Mouse (Mus musculus): ENCODE data around the gene Lrrc18.

DNA sequence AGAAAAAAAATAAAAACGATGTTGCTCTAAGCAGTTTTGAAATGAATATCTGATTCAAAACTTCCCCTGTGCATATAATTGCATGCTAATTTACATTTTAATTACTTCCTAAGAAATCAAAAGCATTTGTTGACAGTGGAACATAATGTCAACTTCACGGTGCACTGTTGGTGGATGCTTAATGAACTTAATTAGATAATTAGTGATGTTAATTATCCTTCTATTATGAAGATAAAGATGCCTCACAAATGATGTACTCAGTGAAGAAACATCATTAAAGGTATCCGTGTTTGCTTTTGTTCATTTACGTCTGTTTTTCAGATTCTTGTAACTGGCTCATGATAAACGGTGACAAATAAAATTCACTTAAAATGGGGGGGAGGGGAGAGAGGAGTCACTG, 71.8 kb downstream of the Lrrc18 start:
- TF ChIP-seq CTCF (IDR thresholded peaks at IDR 0.05; ENCODE audit: low read depth, low read length) (no peak), POLR2A (IDR thresholded peaks at IDR 0.05; ENCODE audit: insufficient read depth, low read length) (no peak)

Measured in ES-Bruce4 (cell line).